Mouse (Mus musculus): ENCODE measurements around the gene Cse1l.

DNA sequence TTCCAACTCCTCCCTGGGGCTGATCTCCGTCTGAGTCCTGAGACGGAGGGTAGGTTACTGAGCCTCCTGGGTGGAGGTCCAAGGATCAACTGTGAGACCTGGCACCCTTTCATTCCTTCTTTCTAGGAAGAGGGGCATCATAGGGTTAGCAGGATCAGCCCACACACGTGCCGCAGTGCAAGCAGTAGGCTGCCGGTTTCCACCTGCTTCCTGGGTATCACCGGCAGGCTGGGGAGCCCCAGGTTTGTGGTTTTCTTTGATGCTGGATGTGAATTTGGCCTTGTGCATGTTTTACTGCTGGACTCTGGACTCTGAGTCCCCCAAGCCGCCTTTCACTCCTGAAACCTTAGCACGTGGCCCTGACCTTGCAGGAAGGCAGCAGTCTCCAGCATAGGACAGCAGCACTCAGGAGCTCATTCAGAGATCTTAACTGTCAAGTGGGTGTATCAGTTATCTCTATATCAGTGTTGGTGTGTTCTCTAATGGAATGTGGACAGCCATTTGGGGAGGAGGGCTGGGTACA is 13.6 kb upstream of the Cse1l start:
- no peak for TF ChIP-seq CTCF (IDR thresholded peaks at IDR 0.05; ENCODE audit: control insufficient read depth, insufficient read depth, low read length)
- TF ChIP-seq POLR2A (IDR thresholded peaks at IDR 0.05; ENCODE audit: borderline replicate concordance, control insufficient read depth, low read depth, low read length), result no peak
